Mouse (Mus musculus): ENCODE data around the gene Cfap73. TPM values are rescaled to one million over a fixed set of nuclear protein-coding genes. Genes with fewer than 3 reads are reported as not detected.
A peak's percentile ranks its signal among the peaks of the same experiment; 100 is the strongest.

Cfap73 gene
- total RNA-seq, 2 experiments from 2014 or later, result not detected

- ATAC-seq (replicated peaks; ENCODE audit: poor library complexity), result peak; percentile 30
Observed at GRCm38 (mm10) chr5:120587616-120587926, 46.5 kb downstream of the Cfap73 start.

- ATAC-seq (replicated peaks; ENCODE audit: poor library complexity), result no peak
Observed at GRCm38 (mm10) chr5:120586741-120587615, 47.1 kb downstream of the Cfap73 start.

GRCm38 (mm10) chr5:120584968-120585367, 49.1 kb downstream of the Cfap73 start:
- ATAC-seq (replicated peaks; ENCODE audit: poor library complexity), result no peak

- ATAC-seq (replicated peaks; ENCODE audit: poor library complexity), result no peak
Observed at GRCm38 (mm10) chr5:120583511-120583910, 50.5 kb downstream of the Cfap73 start.

- ATAC-seq (replicated peaks; ENCODE audit: poor library complexity), result no peak
Observed at GRCm38 (mm10) chr5:120582002-120582401, 52.0 kb downstream of the Cfap73 start.

GRCm38 (mm10) chr5:120579898-120580626, 54.0 kb downstream of the Cfap73 start:
- no peak for ATAC-seq (replicated peaks; ENCODE audit: poor library complexity)

GRCm38 (mm10) chr5:120579211-120579897, 54.7 kb downstream of the Cfap73 start:
- ATAC-seq (replicated peaks; ENCODE audit: poor library complexity), result peak; percentile 21

GRCm38 (mm10) chr5:120578504-120579081, 55.4 kb downstream of the Cfap73 start:
- ATAC-seq (replicated peaks; ENCODE audit: poor library complexity), result peak; percentile 63

Other genes starting within 250 kb of the Cfap73 start
- gene Lhx5, start 202.5 kb downstream of the Cfap73 start, total RNA-seq (2015), result not detected in 2 replicates
- gene Lhx5, start 202.5 kb downstream of the Cfap73 start, total RNA-seq (2017), result not detected in 2 replicates
- gene Sdsl, start 161.4 kb downstream of the Cfap73 start, total RNA-seq (2015), result 1.6 and 7.1 TPM in 2 replicates
- 3.2 and 9.0 TPM in 2 replicates for gene Sdsl, start 161.4 kb downstream of the Cfap73 start, total RNA-seq (2017)
- not detected in 2 replicates for gene Sds, start 157.7 kb downstream of the Cfap73 start, total RNA-seq (2015)
- gene Sds, start 157.7 kb downstream of the Cfap73 start, total RNA-seq (2017), result not detected in 2 replicates
- 8.3 and 9.8 TPM in 2 replicates for gene Plbd2, start 130.6 kb downstream of the Cfap73 start, total RNA-seq (2015)
- 6.9 and 8.7 TPM in 2 replicates for gene Plbd2, start 130.6 kb downstream of the Cfap73 start, total RNA-seq (2017)
- 21.1 and 23.5 TPM in 2 replicates for gene Slc8b1, start 123.1 kb downstream of the Cfap73 start, total RNA-seq (2015)
- 31.8 and 32.5 TPM in 2 replicates for gene Slc8b1, start 123.1 kb downstream of the Cfap73 start, total RNA-seq (2017)
- gene Tpcn1, start 45.6 kb downstream of the Cfap73 start, total RNA-seq (2015), result 37.0 and 38.8 TPM in 2 replicates
- gene Tpcn1, start 45.6 kb downstream of the Cfap73 start, total RNA-seq (2017), result 15.7 and 17.7 TPM in 2 replicates
- gene Iqcd, start 45.2 kb downstream of the Cfap73 start, total RNA-seq (2015), result not detected in 2 replicates
- 0.81 and 1.1 TPM in 2 replicates for gene Iqcd, start 45.2 kb downstream of the Cfap73 start, total RNA-seq (2017)
- gene Rita1, start 21.6 kb downstream of the Cfap73 start, total RNA-seq (2015), result 2.0 and 2.3 TPM in 2 replicates
- 4.7 and 5.8 TPM in 2 replicates for gene Rita1, start 21.6 kb downstream of the Cfap73 start, total RNA-seq (2017)
- gene Ddx54, start 21.5 kb downstream of the Cfap73 start, total RNA-seq (2015), result 11.8 and 13.3 TPM in 2 replicates
- gene Ddx54, start 21.5 kb downstream of the Cfap73 start, total RNA-seq (2017), result 34.9 and 35.8 TPM in 2 replicates
- 0.10 and 0.67 TPM in 2 replicates for gene Rasal1, start 14.6 kb upstream of the Cfap73 start, total RNA-seq (2015)
- 0.12 and 2.0 TPM in 2 replicates for gene Rasal1, start 14.6 kb upstream of the Cfap73 start, total RNA-seq (2017)
- gene Dtx1, start 77.7 kb upstream of the Cfap73 start, total RNA-seq (2015), result 0.10 TPM in 1 of 2 replicates, not detected in the other
- not detected in 2 replicates for gene Dtx1, start 77.7 kb upstream of the Cfap73 start, total RNA-seq (2017)
- 1.6 and 2.9 TPM in 2 replicates for gene Oas2, start 115.6 kb upstream of the Cfap73 start, total RNA-seq (2015)
- gene Oas2, start 115.6 kb upstream of the Cfap73 start, total RNA-seq (2017), result 0.12 and 0.30 TPM in 2 replicates
- 1.1 and 1.5 TPM in 2 replicates for gene Oas3, start 143.4 kb upstream of the Cfap73 start, total RNA-seq (2015)
- 1.1 and 1.3 TPM in 2 replicates for gene Oas3, start 143.4 kb upstream of the Cfap73 start, total RNA-seq (2017)
- gene Oas1e, start 161.3 kb upstream of the Cfap73 start, total RNA-seq (2015), result not detected in 2 replicates
- gene Oas1e, start 161.3 kb upstream of the Cfap73 start, total RNA-seq (2017), result not detected in 2 replicates
- 0.83 and 1.6 TPM in 2 replicates for gene Oas1c, start 178.3 kb upstream of the Cfap73 start, total RNA-seq (2015)
- gene Oas1c, start 178.3 kb upstream of the Cfap73 start, total RNA-seq (2017), result 2.4 and 6.3 TPM in 2 replicates
- gene Oas1f, start 213.1 kb upstream of the Cfap73 start, total RNA-seq (2015), result not detected in 2 replicates
- gene Oas1f, start 213.1 kb upstream of the Cfap73 start, total RNA-seq (2017), result not detected in 2 replicates
- not detected in 2 replicates for gene Oas1h, start 227.2 kb upstream of the Cfap73 start, total RNA-seq (2015)
- gene Oas1h, start 227.2 kb upstream of the Cfap73 start, total RNA-seq (2017), result not detected in 2 replicates